Mouse (Mus musculus) cerebellum, adult 2 months (tissue): ENCODE results near the gene Son.

Experiments used
- CTCF ChIP-seq: fragments of 200-500 bp; IDR thresholded peaks from 2 replicates; pipeline ENCODE4 v1.5.1; 2011; ENCODE audit warnings: low read depth, mild to moderate bottlenecking, control low read depth, low read length, moderate library complexity, borderline replicate concordance; ENCODE audit not compliant: insufficient read depth
- POLR2A ChIP-seq: fragments of 200-500 bp; IDR thresholded peaks from 2 replicates; pipeline ENCODE4 v1.6.1; 2011; ENCODE audit warnings: low read length, control low read depth, borderline replicate concordance; ENCODE audit not compliant: insufficient read depth

DNA sequence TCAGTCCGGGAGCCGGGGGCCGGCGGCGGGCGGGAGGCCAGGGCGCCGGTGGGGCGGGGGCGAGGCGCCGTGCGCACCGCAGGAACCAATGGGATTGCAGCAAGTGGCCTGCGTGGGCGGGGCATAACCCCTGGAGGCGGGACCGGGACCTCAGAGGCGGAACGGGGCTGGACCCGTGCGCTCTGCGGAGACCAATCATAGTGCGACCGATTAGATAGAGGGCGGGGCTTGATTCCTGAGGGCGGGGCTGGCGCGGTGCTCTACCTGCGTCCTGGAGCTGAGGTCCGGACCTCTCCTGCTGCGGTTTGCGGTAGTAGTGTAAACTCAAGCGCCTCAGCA is 49.7 kb upstream of the Son start, which contains the start of gene Tmem50b:
- TF ChIP-seq POLR2A (no peak), CTCF (no peak)
